Mouse (Mus musculus): ENCODE measurements around the gene Nlk. TPM values are rescaled to one million over a fixed set of nuclear protein-coding genes. Genes with fewer than 3 reads are reported as not detected.

The Nlk gene
- polyA plus RNA-seq, 1 experiment from 2014 or later = 11.4 TPM

GRCm38 (mm10) chr11:78721419-78721818 lies 24.2 kb upstream of the Nlk start:
- DNase-seq (ENCODE audit: low spot score) = no peak
- no peaks in the 10 kb centered on the region for H3K9me3 ChIP-seq (replicated peaks)
- H3K27ac ChIP-seq = no peak overlapping the region
- H3K4me1 ChIP-seq = no peaks in the 10 kb centered on the region; the same call in 1 of the 2 replicates
- no peak overlapping the region for H3K4me3 ChIP-seq
- H3K27me3 ChIP-seq (ENCODE audit: low read depth, poor library complexity, severe bottlenecking) = no peaks in the 10 kb centered on the region
- no peaks in the 10 kb centered on the region for H3K36me3 ChIP-seq
- WGBS = 78% methylated on average over 2 of the region's 2 CpGs

GRCm38 (mm10) chr11:78717655-78718054 lies 20.5 kb upstream of the Nlk start:
- Histone ChIP-seq H3K4me1 (no peaks in the 10 kb centered on the region; the same call in 1 of the 2 replicates), H3K27ac (no peak overlapping the region), H3K4me3 (no peak overlapping the region), H3K9me3 (replicated peaks) (no peaks in the 10 kb centered on the region), H3K27me3 (ENCODE audit: low read depth, poor library complexity, severe bottlenecking) (no peaks in the 10 kb centered on the region), H3K36me3 (no peaks in the 10 kb centered on the region)
- WGBS = 28% methylated on average over 4 of the region's 4 CpGs
- no peak for DNase-seq (ENCODE audit: low spot score)

- Histone ChIP-seq H3K4me3 (no peak overlapping the region), H3K36me3 (no peaks in the 10 kb centered on the region), H3K4me1 (no peaks in the 10 kb centered on the region), H3K27me3 (ENCODE audit: low read depth, poor library complexity, severe bottlenecking) (no peaks in the 10 kb centered on the region), H3K9me3 (replicated peaks) (no peaks in the 10 kb centered on the region), H3K27ac (no peak overlapping the region)
- WGBS = 74% methylated on average over 2 of the region's 2 CpGs
- no peak for DNase-seq (ENCODE audit: low spot score)
Observed at GRCm38 (mm10) chr11:78708642-78709041, 11.5 kb upstream of the Nlk start.

GRCm38 (mm10) chr11:78706026-78706425 lies 8.9 kb upstream of the Nlk start:
- no peak overlapping the region for H3K27ac ChIP-seq
- H3K36me3 ChIP-seq = no peaks in the 10 kb centered on the region
- H3K4me3 ChIP-seq = no peak overlapping the region
- no peaks in the 10 kb centered on the region for H3K27me3 ChIP-seq (ENCODE audit: low read depth, poor library complexity, severe bottlenecking)
- no peak for DNase-seq (ENCODE audit: low spot score)
- H3K4me1 ChIP-seq = no peaks in the 10 kb centered on the region
- no peaks in the 10 kb centered on the region for H3K9me3 ChIP-seq (replicated peaks)

- Histone ChIP-seq H3K27me3 (ENCODE audit: low read depth, poor library complexity, severe bottlenecking) (no peaks in the 10 kb centered on the region), H3K4me1 (no peaks in the 10 kb centered on the region), H3K9me3 (replicated peaks) (no peaks in the 10 kb centered on the region), H3K27ac (no peak overlapping the region), H3K4me3 (no peak overlapping the region), H3K36me3 (no peaks in the 10 kb centered on the region)
- no peak for DNase-seq (ENCODE audit: low spot score)
- 84% methylated on average over 5 of the region's 5 CpGs for WGBS
Observed at GRCm38 (mm10) chr11:78703085-78703484, 5.9 kb upstream of the Nlk start.

- no peak overlapping the region for H3K4me3 ChIP-seq
- H3K9me3 ChIP-seq (replicated peaks) = no peaks in the 10 kb centered on the region
- H3K27ac ChIP-seq = no peak overlapping the region
- H3K27me3 ChIP-seq (ENCODE audit: low read depth, poor library complexity, severe bottlenecking) = no peaks in the 10 kb centered on the region
- no peaks in the 10 kb centered on the region for H3K4me1 ChIP-seq
- WGBS = 78% methylated on average over 3 of the region's 3 CpGs
- DNase-seq (ENCODE audit: low spot score) = no peak
- H3K36me3 ChIP-seq = no peaks in the 10 kb centered on the region
Observed at GRCm38 (mm10) chr11:78702319-78702718, 5.1 kb upstream of the Nlk start.

GRCm38 (mm10) chr11:78697753-78698171 lies 589 bp upstream of the Nlk start:
- H3K27ac ChIP-seq = peak overlapping the region; percentile 93
- peaks cover 26% of the 10 kb centered on the region for H3K4me1 ChIP-seq
- H3K9me3 ChIP-seq (replicated peaks) = no peaks in the 10 kb centered on the region
- no peaks in the 10 kb centered on the region for H3K27me3 ChIP-seq (ENCODE audit: low read depth, poor library complexity, severe bottlenecking)
- H3K4me3 ChIP-seq = peak overlapping the region; percentile 87
- peak; percentile 68 for DNase-seq (ENCODE audit: low spot score)
- under 1% methylated on average over 12 of the region's 12 CpGs for WGBS
- H3K36me3 ChIP-seq = peaks cover 8% of the 10 kb centered on the region

- Histone ChIP-seq H3K27ac (no peak overlapping the region), H3K36me3 (peaks cover 8% of the 10 kb centered on the region), H3K4me1 (peaks cover 37% of the 10 kb centered on the region), H3K4me3 (0 out of 2 replicates have a peak overlapping the region, but pooled peaks have one; percentile 5), H3K9me3 (replicated peaks) (no peaks in the 10 kb centered on the region), H3K27me3 (ENCODE audit: low read depth, poor library complexity, severe bottlenecking) (no peaks in the 10 kb centered on the region)
- 78% methylated on average over 3 of the region's 3 CpGs for WGBS
- DNase-seq (ENCODE audit: low spot score) = no peak
Observed at GRCm38 (mm10) chr11:78694249-78694648, 2.9 kb downstream of the Nlk start.

- DNase-seq (ENCODE audit: low spot score) = no peak
- Histone ChIP-seq H3K27me3 (ENCODE audit: low read depth, poor library complexity, severe bottlenecking) (no peaks in the 10 kb centered on the region), H3K4me1 (peaks cover 41% of the 10 kb centered on the region), H3K27ac (no peak overlapping the region), H3K36me3 (peaks cover 8% of the 10 kb centered on the region), H3K9me3 (replicated peaks) (no peaks in the 10 kb centered on the region), H3K4me3 (no peak overlapping the region)
- WGBS = 94% methylated on average over 8 of the region's 8 CpGs
Observed at GRCm38 (mm10) chr11:78693307-78693706, 3.9 kb downstream of the Nlk start.

GRCm38 (mm10) chr11:78691201-78691600 lies 6.0 kb downstream of the Nlk start:
- Histone ChIP-seq H3K36me3 (peaks cover 9% of the 10 kb centered on the region), H3K4me3 (no peak overlapping the region), H3K4me1 (peaks cover 43% of the 10 kb centered on the region), H3K9me3 (replicated peaks) (no peaks in the 10 kb centered on the region), H3K27me3 (ENCODE audit: low read depth, poor library complexity, severe bottlenecking) (no peaks in the 10 kb centered on the region), H3K27ac (no peak overlapping the region)
- DNase-seq (ENCODE audit: low spot score) = no peak
- 89% methylated on average over 2 of the region's 2 CpGs for WGBS

GRCm38 (mm10) chr11:78690547-78690946 lies 6.6 kb downstream of the Nlk start:
- Histone ChIP-seq H3K9me3 (replicated peaks) (no peaks in the 10 kb centered on the region), H3K36me3 (peaks cover 7% of the 10 kb centered on the region), H3K4me1 (peaks cover 36% of the 10 kb centered on the region), H3K27ac (no peak overlapping the region), H3K4me3 (no peak overlapping the region), H3K27me3 (ENCODE audit: low read depth, poor library complexity, severe bottlenecking) (no peaks in the 10 kb centered on the region)
- 75% methylated on average over 3 of the region's 3 CpGs for WGBS
- no peak for DNase-seq (ENCODE audit: low spot score)

GRCm38 (mm10) chr11:78681058-78681457 lies 16.1 kb downstream of the Nlk start:
- no peak overlapping the region for H3K27ac ChIP-seq
- H3K4me3 ChIP-seq = no peak overlapping the region
- DNase-seq (ENCODE audit: low spot score) = no peak
- no peaks in the 10 kb centered on the region for H3K9me3 ChIP-seq (replicated peaks)
- H3K36me3 ChIP-seq = peaks cover 18% of the 10 kb centered on the region
- H3K4me1 ChIP-seq = no peaks in the 10 kb centered on the region
- H3K27me3 ChIP-seq (ENCODE audit: low read depth, poor library complexity, severe bottlenecking) = no peaks in the 10 kb centered on the region
- WGBS = 90% methylated on average over 3 of the region's 3 CpGs

- WGBS = 74% methylated on average over 2 of the region's 2 CpGs
- Histone ChIP-seq H3K36me3 (peaks cover 14% of the 10 kb centered on the region), H3K27ac (no peak overlapping the region), H3K9me3 (replicated peaks) (no peaks in the 10 kb centered on the region), H3K27me3 (ENCODE audit: low read depth, poor library complexity, severe bottlenecking) (no peaks in the 10 kb centered on the region), H3K4me3 (no peak overlapping the region), H3K4me1 (no peaks in the 10 kb centered on the region)
- DNase-seq (ENCODE audit: low spot score) = no peak
Observed at GRCm38 (mm10) chr11:78678761-78679160, 18.4 kb downstream of the Nlk start.

- H3K27me3 ChIP-seq (ENCODE audit: low read depth, poor library complexity, severe bottlenecking) = no peaks in the 10 kb centered on the region
- DNase-seq (ENCODE audit: low spot score) = no peak
- no peaks in the 10 kb centered on the region for H3K4me1 ChIP-seq
- 35% methylated on average over 3 of the region's 3 CpGs for WGBS
- H3K27ac ChIP-seq = no peak overlapping the region
- no peak overlapping the region for H3K4me3 ChIP-seq
- H3K9me3 ChIP-seq (replicated peaks) = no peaks in the 10 kb centered on the region
- no peaks in the 10 kb centered on the region for H3K36me3 ChIP-seq
Observed at GRCm38 (mm10) chr11:78668647-78669046, 28.5 kb downstream of the Nlk start.
